Mouse (Mus musculus) right cerebral cortex, postnatal 14 days (tissue): ENCODE results near the gene Lmod2.

Experiments used
- DNase-seq: peaks from one replicate; pipeline ENCODE4 v3.0.0; 2022

The Lmod2 gene

GRCm38 (mm10) chr6:24645346-24646053 is 47.9 kb downstream of the Lmod2 start:
- DNase-seq = no peak

DNA sequence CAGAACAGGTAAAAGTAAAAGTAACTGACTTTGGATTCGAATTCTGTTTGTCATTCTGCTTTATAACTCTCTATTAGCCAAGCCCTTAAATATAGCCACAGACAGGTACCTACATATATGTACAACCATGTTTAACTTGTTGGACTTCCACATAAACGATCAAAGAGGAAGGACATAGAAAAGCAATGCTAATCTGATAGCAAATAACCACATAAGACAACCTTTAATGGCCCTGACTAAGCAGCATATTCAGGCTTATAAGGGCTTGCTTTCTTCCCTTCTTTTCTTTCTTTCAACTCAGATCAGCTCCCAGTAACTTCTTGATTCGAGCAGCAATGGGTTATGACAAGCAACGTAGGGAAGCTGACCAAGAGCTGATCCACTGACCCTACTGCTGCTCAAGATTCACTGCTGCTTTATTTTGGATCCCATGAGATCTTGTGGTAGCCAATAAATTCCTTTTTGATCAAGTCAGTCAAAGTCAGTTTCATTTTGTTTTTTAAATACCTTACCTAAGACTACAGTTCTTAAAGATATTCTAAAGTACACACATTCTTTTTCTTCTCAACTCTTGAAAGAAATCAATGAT is 49.6 kb downstream of the Lmod2 start:
- DNase-seq = no peak

- no peak for DNase-seq
These were observed 50.8 kb downstream of the Lmod2 start for GRCm38 (mm10) chr6:24648403-24648802.

- DNase-seq = no peak
These were observed 53.2 kb downstream of the Lmod2 start for GRCm38 (mm10) chr6:24650719-24651118.

GRCm38 (mm10) chr6:24651538-24651937 is 54.0 kb downstream of the Lmod2 start:
- no peak for DNase-seq
